Mouse (Mus musculus) gastrocnemius, postnatal 14 days (tissue): Measurements from ENCODE around the gene Osgep. TPM values are rescaled to one million over a fixed set of nuclear protein-coding genes. Genes with fewer than 3 reads are reported as not detected.
"Not testable (repeated sequence)": the region's sequence is repeated elsewhere in the genome, so short reads cannot be mapped to it uniquely, and the experiment has no call there.

ENCODE experiments used
- DNase-seq: peaks from one replicate; pipeline ENCODE4 v3.0.0; 2021; ENCODE audit warnings: mixed read lengths
- intact Hi-C: fragments of 180-260 bp; cut with DNase I; formaldehyde crosslinking; loops from one replicate; pipeline ENCODE4 v1.15.1; 2025; ENCODE audit warnings: low total_unique reads
- long read RNA-seq, 2 experiments: library from polyadenylated mRNA; stranded (forward); transcript quantifications; one replicate each; pipeline ENCODE4 v2.0.0; 2021
- total RNA-seq, 2 experiments: library from RNA; stranded (reverse); gene quantifications; 2 replicates each; pipeline ENCODE4 v1.2.3; 2021

Gene Osgep
- 10 to 100 TPM; 40.0 to 42.1 TPM for total RNA-seq
- long read RNA-seq, experiment 1, transcript Osgep-202 (11 exons, 3,388 nt): major isoform, 48 of 55 reads
- long read RNA-seq, experiment 1, partial matches to known transcripts: 4 of 55 reads
- long read RNA-seq, experiment 1, other reads (novel, unspliced or antisense): 1 of 55 reads
- long read RNA-seq, experiment 2, transcript Osgep-202 (11 exons, 3,388 nt): major isoform, 55 of 59 reads
- long read RNA-seq, experiment 2, partial matches to known transcripts: 2 of 59 reads
- long read RNA-seq, experiment 2, other reads (novel, unspliced or antisense): 1 of 59 reads

- intact Hi-C loops: no loop called here
- peak; percentile 95 for DNase-seq
Measured at GRCm38 (mm10) chr14:50924281-50925064, at the start of gene Osgep, which contains the start of gene Apex1. Gene Osgep (minus strand): TSS chr14:50924893. Gene Apex1 (plus strand): TSS chr14:50924968.

DNA sequence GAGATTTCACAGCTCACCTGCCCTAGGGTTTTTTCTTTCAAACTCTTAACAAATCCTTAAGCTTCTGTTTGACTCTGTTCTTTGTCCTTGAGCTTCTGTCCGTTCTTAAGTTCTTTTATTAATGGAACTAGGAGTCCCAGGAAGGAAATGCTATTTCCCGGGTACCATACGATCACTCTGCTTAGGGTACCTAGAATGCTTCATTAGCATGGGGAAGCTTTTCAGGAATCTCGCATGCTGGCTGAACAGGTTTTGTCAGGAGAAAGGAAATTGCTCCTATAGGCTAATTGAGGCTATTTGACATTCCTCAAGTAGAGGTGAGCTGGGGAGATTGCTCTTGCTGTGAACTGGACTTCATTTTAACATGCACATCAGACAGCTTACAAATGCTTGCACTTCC, 49.0 kb upstream of the Osgep start:
- DNase-seq: no peak
- intact Hi-C loops: no loop called here

DNA sequence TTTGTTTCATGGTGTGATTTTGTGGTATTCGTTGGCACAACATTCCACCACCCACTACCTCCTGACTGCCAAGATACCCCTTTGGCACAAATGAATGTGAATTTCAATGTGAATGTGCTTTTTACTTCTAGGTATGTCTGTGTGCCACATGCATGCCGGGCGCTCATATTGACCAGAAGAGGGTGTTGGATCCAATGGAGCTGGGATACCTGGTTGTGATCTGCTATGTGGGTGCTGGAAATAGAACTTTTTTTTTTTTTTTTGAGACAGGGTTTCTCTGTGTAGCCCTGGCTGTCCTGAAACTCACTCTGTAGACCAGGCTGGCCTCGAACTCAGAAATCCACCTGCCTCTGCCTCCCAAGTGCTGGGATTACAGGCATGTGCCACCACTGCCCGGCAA, 48.4 kb upstream of the Osgep start:
- DNase-seq, intact Hi-C loops: not testable (repeated sequence)

DNA sequence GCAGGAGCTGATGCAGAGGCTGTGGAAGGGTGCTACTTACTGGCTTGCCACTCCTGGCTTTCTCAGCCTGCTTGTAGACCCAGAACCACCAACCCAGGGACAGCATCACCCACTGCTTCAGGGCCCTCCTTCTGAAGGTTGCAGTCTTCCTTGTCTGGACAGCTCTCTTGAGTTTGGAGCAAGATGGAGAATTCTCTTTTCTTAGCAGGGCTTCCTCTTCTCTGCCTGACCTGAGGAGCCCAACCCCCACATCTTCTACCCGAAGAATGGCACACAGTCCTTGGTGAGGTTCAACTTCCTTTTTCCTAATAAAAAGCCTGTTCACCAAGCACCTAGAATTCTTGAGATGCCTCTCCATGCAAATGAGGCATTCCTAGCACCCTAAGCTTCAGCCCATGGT, 46.1 kb upstream of the Osgep start:
- DNase-seq: no peak
- intact Hi-C loops: no loop called here

- DNase-seq: no peak
- intact Hi-C loops: no loop called here
Measured at GRCm38 (mm10) chr14:50969558-50970544, 45.2 kb upstream of the Osgep start.

GRCm38 (mm10) chr14:50969041-50969440, 44.3 kb upstream of the Osgep start:
- DNase-seq: no peak
- intact Hi-C loops: no loop called here

DNA sequence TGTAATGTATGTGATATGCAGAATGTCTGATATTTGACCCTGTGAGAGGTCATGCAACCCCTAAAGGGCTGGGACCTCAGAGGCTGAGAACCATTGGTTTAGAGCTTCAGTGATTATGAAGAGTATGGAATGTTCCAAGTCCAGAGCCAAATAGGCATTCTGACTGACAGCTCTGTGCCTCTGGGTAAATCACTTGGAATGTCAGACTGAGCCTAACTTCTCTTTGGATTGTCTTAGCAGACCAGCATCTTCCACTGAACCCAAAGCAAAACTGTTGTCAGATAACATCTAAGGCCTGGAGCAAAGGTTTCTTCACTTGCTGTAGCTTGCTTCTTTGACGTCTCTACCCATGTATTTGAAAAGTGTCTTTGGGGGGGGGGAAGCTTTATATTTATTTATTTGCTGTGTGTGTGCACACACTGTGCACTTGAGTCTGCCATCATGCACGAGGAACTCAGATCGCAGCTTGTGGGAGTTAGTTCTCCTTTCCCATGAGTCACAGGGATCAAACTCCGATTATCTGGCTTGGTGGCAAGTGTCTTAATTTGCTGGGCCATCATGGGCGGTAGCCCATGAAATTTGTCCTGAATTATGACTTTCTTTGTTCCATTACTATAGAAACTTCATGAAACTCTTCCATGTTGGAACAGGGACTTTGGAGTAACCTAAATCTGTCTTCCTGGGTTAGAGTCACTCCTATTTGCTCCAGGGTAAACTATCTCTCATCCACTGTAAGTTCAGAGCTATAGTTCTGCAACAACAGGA, 43.7 kb upstream of the Osgep start:
- intact Hi-C loops: no loop called here
- DNase-seq: no peak

DNA sequence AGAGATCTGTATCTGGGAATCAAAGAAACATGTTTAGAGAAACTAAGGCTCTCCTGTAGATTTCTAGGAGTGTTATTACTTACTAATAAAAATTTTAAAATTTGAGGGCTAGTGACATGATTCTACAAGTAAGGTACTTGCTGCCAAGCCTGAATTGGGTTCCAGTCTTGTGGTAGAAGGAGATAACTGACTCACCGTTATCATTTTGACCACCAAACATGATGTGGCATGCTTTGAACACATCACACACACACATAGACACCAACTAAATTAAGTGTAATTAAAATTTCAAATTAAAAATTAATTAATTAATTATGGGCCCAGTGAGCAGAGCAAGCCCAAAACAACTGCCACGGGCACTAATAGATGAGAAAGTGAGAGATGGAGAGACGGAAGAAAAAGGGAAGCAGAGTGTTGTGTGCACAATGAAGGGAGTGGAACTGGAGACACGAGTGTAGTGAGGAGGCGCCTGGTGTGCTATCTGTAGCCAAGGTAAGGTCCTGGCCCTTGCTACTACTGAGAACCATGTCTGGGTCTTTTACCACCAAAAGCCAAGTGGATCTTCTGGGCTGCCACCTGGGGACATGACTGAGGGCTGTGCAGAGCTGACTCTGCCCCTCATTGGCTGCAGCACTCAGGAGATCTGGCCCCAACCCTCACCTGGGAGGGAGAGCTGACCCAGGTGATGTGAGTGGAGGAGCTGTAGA, 33.7 kb upstream of the Osgep start:
- intact Hi-C loops, DNase-seq: not testable (repeated sequence)

DNA sequence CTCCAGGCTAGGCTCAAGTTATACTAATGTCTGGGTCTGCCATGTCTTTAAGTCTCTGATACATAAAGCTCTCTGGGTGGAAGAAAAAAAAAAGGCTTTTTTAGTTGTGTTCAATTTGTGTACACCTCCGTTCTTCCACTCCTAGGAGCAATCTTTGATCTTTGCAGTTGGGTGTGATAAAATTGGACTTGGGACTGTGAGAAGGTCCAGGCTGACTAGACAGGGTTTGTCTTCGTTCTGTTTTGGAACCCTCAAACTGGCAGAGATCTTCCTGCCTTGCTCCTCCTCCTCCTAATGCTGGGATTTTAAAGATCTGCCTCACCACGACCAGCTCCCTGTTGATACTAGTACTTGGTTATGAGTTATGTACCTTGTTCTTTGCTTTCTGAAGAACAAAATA, 32.5 kb upstream of the Osgep start:
- intact Hi-C loops, DNase-seq: not testable (repeated sequence)

GRCm38 (mm10) chr14:50956724-50957123, 32.0 kb upstream of the Osgep start:
- DNase-seq, intact Hi-C loops: not testable (repeated sequence)

DNA sequence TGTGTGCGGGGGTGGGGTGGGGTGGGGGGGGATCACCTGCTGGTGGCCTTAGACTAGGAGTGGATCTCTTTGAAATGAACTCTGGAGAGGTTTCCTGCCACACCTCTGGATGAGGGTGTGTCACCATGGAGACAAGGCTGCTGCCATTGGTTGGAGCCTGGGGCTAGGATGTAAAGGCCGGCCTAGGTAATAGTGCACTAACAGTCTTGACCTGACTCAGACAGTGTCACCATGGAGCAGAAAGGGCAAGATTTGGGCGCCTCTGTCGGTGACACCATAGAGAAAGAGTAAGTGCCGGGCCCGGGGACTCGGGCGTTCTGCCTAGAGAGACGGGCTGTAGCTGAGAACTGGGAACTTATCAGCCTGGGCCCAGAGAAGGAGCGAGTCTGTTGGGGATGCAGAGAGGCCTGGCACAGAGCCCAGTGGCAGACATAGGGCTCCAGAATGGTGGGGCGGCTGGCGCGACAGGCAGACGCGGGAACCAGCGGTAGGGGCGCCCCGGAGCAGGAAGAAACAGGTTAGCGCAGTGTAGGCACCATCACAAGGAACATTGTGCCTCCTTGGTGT, 31.3 kb upstream of the Osgep start, which contains the start of gene Pnp2:
Gene Pnp2, plus strand, starts transcription at position 51 of the 567 bp plus-strand sequence.
- intact Hi-C loops: not testable (repeated sequence)
- DNase-seq: peak; percentile 41

DNA sequence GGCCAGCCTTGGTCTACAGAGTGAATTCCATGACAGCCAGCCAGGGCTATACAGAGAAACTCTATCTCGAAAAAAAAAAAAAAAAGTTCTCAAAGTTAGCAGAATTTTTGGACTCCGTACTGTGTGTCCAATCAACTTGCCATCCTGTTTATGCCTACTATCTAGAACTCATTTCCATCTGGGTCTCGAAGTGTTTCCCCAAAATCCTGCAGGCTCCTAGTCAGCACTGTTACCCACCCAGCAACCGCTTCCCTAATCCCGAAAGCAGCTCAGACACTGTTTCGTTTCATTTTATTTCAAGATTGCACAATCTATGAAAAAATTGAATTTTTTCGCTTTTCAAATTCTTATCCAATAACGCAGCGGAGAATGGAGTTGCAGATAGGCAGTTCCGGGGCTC, 30.8 kb upstream of the Osgep start:
- DNase-seq: no peak
- intact Hi-C loops: no loop called here

- DNase-seq: not testable (repeated sequence)
Measured at GRCm38 (mm10) chr14:50945526-50945925, 20.8 kb upstream of the Osgep start.

GRCm38 (mm10) chr14:50945081-50945480, 20.4 kb upstream of the Osgep start:
- intact Hi-C loops, DNase-seq: not testable (repeated sequence)

More at GRCm38 (mm10) chr14:50945526-50945925, 20.8 kb upstream of the Osgep start:
- intact Hi-C loops: not testable (repeated sequence)

DNA sequence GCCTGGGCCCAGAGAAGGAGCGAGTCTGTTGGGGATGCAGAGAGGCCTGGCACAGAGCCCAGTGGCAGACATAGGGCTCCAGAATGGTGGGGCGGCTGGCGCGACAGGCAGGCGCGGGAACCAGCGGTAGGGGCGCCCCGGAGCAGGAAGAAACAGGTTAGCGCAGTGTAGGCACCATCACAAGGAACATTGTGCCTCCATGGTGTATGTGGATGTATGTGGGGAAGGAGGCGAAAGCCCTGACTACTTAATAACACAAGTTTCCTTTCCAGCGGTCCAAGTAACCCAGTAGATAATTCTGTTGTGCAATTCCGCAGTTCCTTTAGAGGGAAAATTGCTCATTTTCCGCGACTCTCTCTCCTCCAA, 20.0 kb upstream of the Osgep start:
- DNase-seq, intact Hi-C loops: not testable (repeated sequence)

- intact Hi-C loops: no loop called here
- peak; percentile 95 for DNase-seq
Measured at GRCm38 (mm10) chr14:50943932-50944667, 19.4 kb upstream of the Osgep start, which contains the start of gene Gm49342. Gene Gm49342 (plus strand): TSS chr14:50944517.

DNA sequence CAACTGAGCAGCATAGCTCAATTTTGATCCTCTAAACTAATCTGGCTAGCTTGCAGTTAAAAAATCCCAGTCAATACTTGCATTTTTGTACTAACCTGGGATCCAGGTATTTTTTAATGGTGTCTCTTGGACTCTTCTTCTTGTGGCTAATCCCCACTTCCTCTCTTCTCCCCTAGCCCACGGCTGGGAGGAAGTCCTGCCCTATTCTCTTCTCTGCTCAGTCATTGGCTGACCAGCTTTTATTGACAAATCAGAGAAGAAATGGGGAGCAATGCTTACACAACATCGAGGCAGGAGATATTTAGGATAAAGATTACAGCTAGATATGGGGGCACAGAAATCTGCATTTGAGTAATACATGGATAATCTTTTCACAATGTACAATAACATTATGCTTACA, 14.2 kb upstream of the Osgep start:
- intact Hi-C loops: no loop called here

More for the DNA sequence above, 14.2 kb upstream of the Osgep start:
- no peak for DNase-seq
